Mouse (Mus musculus) kidney, postnatal 10 days (tissue): ENCODE data around the gene Dock4.
A peak's percentile ranks its signal among the peaks of the same experiment; 100 is the strongest.

Experiments used
- DNase-seq: peaks from one replicate; pipeline ENCODE4 v3.0.0; 2021; ENCODE audit warnings: mixed read lengths

The Dock4 gene

DNA sequence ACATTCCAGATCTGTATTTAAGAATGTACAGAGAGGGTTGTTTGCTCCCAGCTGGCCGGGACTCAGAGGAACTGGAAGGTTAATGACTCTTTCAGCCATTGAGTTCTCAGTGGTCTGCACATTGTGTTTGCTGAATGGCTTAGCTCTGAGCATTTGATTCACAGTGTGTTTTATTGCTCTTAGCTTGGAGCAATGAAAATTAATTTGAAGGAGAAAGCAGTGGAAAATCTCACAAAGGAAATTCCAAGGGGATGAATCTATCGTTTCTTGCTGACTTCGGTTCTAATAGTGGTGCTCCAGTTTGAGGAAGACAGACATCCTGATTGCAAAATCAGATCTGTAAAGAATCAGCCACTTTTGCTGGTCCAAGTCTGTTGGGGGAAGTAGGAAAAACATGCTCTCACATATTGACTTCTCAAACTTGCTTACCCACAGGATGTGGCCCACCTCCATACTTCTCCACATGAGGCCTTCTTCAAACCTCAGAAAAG is 342.9 kb downstream of the Dock4 start:
- DNase-seq = peak; percentile 59

DNA sequence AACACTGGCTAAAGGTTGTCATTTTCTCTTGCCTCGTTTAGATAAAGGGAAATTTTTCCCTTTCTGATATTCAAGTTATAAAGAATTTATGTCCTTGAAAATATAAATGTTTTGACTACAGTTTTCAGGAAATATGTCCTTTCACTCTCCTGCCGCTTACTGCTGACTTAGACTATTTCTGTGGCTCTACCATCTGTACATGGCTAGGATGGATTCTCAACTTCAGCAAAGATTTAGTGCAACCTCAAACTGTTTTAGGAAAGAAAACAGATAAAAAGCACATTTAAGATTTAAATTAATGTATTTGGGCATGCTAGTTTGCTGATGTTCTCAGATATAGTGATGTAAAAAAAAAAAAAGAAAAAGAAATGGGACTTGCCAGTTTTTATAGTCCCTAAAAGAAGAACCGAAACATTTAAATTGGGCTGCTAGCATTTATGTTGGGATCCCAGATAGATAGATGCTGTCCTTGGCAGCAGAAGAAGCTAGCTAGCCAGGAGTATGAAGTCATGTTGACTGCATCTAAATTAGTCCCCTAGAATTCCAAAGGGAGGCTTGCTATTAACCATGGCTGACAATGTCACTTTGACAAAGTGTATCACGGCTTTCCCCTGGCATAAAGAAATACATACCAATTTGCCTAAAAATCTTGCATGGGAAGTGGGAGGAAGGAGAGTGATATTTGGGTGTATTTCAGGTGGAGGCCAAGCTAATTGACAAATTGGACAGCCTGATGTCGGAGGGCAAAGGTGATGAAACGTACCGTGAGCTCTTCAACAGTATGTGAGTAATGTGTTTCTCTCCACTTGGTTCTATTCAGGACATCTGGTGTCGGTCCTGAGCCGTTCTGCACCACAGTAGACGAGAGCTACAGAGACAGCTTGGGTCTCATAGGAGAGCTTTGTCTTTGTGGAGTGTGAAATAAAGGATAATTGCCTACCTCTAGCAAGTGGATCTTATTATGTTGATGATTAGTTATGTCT is 343.9 kb downstream of the Dock4 start:
- no peak for DNase-seq

DNA sequence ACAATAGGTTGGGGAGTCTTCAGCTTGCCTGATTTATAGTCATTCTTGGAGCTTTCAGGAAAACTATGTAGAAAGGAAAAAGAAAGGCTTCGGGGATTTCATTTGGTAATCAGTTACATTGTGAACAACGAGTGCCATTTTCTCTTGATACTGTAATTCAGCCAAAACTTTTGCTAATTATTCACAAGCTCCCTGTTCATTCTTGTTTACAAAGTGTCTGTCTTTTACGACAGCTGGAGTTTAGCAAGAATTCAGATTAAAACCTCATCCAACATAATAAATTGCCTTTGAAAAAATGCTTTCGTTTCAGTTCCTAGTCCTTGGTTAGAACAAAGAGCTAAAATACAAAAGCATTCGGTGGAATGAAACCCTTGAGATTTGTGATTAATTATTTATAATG is 345.5 kb downstream of the Dock4 start:
- no peak for DNase-seq

DNA sequence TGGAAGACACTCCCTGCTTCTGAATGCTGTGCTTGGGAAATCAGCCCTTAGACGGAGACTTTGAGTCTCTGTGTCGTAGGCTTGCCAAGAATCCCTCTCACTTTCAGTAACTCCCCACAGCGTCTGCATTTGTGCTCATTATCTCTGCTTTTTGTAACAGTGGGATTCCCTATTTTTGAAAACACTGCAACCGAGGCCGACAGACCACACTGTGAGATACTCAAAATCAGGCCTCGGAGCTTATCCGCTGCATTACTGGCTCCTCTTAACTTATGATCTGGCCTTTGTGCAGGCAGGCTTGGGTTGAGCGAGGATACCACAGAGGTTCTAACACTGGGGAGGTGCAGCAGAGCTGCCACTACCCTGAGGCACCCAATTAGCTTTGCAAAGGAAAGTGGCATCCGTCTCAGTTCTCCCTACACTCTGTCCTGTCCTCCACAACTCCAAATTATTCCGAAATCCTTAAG is 346.5 kb downstream of the Dock4 start:
- no peak for DNase-seq

DNA sequence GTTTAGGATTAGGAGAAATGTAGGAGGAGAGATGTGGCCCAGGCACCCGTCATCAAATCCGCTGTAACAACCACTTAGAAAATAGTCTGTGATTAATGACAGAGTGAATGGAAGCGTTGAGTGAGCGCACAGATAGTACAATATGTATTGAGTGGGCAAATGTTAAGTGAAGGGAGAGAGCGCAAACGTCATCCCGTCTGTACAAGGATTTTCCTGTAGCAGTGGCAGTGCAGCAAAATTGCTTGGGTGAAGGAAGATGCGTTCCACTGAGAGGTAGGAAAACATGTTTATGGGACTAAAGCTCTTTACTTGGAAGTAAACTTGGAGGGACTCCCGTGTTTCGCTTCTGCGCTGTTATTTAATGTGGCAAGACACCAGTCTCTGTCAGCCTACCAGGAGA is 348.3 kb downstream of the Dock4 start:
- DNase-seq = no peak

DNA sequence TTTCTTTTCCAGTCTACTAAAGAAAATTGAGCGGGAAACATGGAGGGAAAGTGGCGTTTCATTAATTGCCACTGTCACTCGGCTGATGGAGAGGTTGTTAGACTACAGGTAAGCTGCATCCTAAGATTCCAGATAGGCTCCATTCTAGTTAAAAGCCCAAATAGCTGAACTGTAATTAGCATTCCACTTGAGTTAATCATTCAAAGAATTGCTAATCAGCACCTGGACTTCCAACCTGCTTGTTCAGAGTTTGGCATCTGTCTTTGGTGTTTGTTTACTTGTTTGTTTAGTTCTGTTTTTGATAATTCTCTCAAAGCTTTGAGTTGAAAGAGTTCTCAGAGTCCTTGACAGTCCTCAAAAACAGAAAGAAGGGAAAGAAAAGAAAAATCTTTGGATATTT is 349.0 kb downstream of the Dock4 start:
- no peak for DNase-seq

DNA sequence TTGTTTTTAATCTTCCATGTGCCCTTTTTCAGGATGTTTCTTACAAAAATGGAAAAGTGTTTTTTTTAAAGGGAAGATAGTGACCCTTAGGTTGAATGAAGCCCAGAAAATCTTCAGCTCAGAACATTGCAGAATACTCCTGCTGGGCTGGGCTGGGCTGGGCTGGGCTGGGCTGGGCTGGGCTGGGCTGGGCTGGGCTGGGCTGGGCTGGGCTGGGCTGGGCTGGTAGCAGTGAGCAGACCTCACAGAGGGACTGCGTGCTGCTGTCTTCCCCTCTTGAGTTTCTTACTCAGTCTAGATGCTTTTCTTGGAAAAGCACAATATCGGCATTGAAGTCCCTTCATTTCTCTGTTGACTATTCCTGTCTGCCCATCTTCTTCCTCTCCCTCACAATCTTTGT is 350.0 kb downstream of the Dock4 start:
- DNase-seq = no peak

DNA sequence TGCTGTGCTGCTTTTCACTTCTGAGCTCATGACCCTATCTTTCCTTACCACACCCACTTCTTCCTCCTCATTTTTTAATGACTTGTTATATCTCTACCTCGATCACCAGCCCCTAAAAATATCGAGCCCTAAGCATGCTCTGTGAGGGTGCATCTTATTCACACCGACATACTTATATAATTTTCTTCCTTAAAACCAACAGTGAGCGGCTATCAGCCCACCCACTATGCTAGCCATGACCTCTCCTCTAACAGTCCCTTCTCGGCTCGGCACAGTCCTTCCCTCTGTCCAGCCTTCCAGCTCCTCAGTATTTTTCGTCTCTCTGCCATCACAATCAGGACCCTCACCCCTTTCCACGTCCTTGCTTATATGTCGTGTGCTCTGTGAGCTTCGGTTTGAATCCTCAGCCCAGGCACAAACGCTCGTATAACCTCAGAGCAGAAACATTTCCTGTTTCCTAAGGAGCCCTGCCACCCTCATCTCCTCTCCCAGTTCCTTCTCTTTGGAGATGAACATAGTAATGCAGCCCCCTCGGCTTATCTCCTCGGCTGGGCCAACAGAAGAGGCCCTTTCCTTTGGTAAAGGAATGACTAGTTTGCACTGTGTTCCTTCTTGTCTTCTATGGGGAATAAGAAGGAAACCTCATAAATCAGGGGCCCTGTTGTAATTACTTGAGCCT is 351.2 kb downstream of the Dock4 start:
- DNase-seq = no peak

DNA sequence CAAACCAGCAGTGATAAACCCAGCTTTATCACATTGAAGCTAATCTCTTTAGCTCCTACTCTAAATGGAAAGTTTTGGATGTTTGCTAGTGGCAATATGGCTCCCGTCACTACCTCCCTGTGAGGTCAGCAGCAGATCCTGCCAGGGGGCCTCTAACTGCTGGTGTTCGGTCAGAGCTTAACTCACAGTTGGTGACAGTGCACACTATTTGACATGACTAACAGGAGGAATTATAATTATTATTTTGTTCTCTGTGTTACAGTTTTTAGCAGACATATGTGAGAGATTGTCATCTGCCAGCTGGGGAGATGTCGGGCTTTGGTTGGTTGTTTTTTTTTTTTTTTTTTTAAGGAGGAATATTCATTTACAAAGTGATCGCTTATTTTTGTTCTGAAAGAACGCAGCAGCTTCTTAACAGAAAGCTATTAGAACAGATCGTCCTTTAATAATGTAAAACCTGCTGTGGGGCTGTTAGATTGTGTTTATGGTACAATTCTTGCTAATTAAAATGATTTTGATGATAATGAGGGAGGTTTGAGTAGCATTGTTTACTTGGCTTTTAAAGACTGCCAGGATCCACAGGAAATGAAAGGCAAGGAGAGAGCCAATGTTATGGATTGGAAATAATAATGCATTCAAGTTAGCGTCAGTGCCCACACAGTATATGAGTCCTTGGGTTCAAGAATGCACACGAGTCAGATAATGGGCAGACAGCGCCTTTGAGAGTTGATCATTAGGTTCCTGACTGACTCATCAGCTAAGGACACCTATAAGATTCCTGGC is 352.0 kb downstream of the Dock4 start:
- DNase-seq = no peak

DNA sequence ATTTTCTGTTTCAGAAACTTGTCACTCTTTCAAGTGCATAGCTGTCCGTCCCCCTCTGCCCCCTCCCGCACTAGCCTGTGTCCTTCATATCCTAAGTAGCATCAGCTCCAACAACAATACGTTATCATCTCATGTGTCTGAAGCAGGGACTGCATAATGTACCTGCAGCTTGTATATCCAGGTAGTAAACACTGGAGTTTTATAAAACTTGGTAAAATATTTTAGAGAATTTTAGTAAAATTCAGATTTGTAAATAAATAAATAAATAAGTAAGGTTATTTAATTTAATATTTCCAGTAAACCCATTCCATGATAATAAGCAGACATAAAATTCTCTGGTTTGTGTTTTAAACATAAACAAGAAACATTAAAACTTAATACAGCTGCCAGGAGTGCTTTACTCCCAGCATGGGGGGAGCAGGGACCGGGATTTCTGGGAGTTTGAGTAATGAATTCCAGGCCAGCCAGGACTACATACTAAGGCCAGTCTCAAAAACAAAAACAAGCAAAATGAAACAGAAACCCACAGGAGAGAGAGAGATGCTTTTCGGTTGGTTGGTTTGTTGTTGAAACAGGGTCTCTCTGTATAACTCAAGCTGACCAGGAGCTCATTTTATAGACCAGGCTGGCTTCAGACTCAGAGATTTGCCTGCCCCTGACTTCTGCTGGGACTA is 352.7 kb downstream of the Dock4 start:
- DNase-seq = peak; percentile 27

DNA sequence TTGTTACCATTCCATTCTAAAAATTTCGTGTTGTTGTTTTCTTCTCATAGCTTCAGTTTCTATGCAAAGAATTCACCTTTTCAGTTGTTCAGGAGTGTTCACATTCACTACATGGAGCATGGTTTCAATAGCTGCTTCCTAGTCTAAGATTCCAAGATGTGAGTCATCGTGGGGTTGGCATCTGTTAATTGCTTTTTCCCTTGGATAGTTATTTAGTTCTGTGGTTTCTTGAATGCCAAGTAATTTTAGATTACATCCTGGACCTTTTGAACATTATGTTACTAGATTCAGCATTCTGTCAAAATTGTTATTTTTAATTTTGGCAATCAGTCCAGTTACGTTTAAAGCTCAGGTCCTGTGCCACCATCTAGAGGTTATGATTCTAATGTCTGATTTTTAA is 355.7 kb downstream of the Dock4 start:
- no peak for DNase-seq

DNA sequence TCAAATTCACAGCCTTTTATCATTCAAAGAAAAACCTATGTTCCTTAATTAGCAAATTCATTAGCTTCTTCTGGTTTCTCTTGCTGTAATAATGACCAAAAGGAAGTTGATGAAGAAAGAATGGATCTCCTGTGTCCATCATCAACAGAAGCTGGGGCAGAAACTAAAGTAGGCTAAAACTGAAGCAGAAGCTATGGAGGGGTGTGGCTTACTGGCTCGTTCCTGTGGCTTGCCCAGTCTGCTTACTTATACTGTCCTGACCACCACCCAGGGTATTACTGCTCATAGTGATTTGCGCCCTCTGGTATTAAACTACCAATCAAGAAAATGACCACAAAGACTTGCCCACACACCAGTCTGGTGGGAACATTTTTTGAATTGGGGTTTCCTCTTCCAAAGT is 359.5 kb downstream of the Dock4 start:
- no peak for DNase-seq

DNA sequence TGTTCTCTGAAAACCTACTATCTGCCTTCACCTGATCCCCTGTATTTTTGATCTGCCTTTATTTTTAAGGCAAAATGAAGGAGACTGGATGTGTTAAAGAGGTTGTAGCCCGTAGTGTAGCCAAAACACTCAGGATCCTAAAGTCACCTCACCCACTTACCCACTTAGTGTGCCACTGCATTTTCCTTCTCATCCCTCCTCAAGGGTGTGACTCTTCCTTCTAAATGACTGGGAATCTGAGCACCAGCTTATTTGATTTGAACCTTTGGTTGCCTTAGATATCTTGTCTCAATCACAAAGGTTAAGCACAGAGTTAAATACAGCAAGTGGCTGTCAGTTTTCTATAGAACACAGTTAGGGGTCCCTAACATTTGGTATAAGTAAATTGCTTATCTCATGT is 362.2 kb downstream of the Dock4 start:
- no peak for DNase-seq

DNA sequence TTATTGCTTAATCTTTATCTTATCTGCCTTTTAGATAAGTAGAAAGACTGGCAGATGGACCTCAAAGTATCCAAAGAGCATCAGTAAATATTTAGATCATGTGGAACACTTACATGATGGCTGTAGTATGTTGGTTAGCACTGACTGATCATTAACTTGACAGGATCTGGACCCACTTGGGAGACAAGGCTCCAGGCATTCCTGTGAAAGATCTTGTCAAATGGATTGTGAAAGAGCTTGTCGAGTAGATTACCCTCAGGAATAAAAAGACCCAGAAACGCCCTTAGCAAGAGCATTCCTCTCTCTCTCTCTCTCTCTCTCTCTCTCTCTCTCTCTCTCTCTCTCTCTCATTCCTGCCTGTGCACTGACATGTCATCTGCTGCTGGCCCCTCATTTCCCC is 367.7 kb downstream of the Dock4 start:
- no peak for DNase-seq

DNA sequence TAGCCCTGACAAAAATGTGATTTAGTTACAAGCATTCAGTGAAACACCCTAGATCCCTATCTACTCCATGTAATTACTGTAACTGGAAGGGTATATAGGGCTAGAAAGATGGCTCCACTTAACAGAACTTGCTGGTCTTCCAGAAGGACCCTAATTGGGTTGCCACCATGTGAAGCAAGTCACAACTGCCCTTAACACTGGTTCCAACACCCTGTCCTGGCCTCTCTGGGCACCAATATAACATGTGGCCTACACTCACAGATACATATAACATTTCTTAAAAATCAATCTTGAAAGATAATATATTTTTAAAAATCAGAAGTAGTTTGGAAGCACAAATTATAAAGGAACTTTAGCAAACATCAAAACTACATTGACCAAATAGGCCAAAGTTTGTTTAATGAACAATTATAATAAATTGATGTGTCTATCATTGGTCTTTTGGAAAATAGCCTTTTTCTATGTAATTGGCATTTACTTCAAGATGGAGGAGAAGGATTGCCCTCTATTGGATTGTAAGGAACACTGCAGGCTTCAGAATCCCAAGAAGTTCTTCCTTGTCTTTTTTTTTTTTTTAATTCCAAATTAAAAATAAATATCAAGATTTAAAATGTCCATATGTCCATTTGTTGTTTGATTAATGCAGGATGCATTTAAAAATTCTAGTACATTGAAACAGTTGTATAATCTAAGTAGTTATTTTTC is 369.1 kb downstream of the Dock4 start:
- no peak for DNase-seq

DNA sequence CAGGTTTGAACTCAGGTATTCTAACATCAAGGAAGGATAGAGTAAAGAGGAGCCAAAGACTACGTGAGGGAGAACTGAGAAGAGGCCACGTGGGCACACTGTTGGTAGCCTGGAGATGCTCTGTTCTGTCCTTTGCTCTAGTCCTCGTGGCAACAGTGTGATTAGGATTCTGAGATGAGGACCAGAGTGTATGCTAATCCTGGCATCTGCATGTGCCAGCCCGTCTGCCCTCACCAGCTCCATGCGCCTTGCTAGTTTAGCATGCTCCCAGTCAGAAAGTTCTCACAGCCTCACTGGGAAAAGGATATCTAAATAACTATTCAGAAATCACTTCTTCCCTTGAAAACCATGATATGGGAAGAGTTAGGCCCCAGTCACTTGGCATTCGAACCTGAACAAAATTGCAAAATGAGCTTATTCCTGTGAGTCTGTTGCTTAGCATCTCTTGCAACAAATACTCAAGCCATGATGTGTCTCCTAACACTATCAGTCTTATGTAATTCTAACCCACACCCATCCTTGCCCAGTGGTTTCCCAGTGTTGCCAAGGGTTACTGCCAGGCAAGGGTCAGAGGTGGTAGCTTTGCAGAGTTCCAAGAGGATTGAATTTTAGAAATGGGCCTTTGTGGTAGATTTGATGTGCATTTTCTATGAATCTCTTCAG is 372.4 kb downstream of the Dock4 start:
- no peak for DNase-seq

DNA sequence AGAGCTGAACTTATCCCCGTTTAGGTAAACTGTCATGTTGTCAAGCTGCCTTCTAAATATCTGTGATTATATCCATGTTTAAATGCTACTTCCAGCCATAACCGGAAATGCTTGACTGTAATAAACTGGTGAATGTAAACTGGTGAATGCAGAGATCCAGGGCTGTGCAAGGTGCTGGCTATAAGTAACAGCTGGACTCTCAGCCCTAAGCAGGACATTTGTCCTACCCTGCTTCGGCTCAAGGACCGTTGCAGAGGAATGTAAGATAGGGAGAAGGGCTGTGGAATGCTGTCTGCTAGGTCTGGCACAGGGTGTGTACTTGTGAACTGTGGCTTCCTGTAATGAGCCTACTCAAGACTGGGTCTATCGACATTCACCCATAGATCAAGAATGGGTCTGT is 377.9 kb downstream of the Dock4 start:
- no peak for DNase-seq

DNA sequence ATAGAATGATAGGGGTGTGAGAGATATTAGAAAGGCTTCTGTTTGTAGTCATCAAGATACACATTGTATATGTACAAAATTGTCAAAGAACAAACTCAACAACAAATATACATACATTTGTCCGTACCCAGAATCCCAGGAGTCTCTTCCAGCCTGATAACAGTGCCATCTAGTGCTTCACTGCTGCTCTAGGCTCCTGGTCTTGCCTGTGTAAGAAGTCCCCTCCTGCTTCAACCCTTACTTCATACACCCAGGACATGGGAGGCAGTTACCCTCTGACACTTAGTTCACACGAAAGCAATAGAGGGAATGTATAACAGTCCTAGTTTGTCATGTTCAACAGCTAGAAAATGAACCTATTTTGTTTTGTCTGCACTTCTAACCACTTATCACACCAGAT is 378.5 kb downstream of the Dock4 start:
- peak; percentile 41 for DNase-seq

DNA sequence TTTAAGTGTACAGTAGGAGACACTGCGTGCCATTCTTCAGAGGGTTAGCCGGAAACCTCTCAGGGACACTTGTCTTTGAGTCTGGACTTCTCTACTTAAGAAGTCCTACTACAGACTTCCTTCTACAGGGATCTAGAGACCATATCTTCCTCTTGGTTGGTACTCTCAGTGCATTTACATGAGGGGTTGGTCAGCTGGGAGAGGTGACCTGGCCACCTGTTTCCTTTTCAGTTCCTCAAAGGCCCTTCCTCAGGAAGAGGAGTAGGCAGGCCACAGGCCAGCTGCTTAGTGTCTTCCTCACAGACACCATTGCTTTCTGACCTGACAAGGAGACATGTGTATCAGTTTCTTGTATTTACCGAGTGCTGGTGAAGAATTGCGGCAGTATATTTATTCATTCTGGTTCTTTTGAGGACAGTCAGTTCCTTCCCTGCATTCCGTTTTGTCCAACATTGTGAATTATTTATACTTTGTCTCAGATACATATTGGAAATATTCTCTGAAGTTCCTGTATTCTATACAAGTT is 380.2 kb downstream of the Dock4 start:
- peak; percentile 23 for DNase-seq

DNA sequence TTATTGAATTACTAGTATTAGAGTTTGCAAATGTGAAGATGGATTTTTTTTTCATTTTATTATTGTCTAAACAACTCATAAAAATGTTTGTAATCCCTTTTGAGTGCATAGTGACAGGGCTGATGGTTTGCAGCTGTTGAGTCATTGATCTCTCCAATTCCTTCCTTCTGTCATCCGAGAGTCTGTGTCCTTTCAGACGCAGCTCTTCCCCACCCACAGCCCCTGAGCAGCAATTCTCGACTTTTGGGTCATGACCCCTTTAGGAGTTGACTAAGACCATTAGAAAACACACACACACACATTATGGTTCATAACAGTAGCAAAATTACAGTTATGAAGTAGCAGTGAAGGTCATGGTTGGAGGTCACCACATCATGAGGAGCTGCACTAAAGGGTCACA is 380.7 kb downstream of the Dock4 start:
- peak; percentile 75 for DNase-seq

DNA sequence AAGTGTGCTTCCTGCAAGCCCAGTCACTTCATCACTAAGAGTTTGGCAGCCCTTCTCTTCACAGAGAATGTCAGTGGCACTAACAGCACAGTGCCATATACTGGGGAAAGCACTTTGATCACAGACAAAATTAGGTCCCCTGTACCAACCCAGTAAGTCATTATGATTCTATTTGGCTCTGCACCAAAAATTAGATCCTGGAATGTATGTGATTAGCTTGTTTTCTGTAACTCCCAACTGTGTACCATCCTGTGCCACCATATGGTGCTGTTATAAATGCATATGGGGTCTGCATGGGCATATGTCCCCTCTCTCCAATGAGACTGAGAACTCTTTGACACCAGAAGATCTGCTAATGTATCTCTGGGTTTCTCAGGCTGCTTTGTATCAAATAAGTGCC is 382.3 kb downstream of the Dock4 start:
- DNase-seq = no peak
